Mouse (Mus musculus): ENCODE measurements around the gene Fcgr1. TPM values are rescaled to one million over a fixed set of nuclear protein-coding genes. Genes with fewer than 3 reads are reported as not detected.
A peak's percentile ranks its signal among the peaks of the same experiment; 100 is the strongest.
"Not testable (repeated sequence)": the region's sequence is repeated elsewhere in the genome, so short reads cannot be mapped to it uniquely, and the experiment has no call there.

The Fcgr1 gene
- total RNA-seq, 2 experiments from 2014 or later, result 2.2 to 2.3 TPM

DNA sequence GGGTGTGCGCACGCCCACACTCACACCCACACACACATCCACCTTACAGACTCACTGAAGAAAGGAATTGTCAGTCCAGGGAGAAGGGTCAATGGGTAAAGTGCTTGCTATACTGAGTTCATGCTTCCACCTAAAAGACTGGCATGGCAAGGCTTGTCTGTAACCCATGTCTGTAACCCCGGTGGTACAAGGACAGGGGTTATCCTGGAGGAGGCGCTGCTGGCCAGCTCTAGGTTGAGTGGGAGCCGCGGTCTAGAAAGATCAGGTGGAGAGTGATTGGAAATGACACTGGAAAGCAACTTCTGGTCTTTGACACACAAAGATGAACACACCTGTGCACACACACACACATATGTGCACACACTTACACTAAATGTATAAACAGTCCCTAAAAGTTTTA is 13.1 kb downstream of the Fcgr1 start:
- no peak for DNase-seq (ENCODE audit: low spot score in 2 of 2)
- no peak for TF ChIP-seq CTCF (conservative IDR thresholded peaks at IDR 0.05)
- H3K27ac ChIP-seq, result no peak overlapping the region

DNA sequence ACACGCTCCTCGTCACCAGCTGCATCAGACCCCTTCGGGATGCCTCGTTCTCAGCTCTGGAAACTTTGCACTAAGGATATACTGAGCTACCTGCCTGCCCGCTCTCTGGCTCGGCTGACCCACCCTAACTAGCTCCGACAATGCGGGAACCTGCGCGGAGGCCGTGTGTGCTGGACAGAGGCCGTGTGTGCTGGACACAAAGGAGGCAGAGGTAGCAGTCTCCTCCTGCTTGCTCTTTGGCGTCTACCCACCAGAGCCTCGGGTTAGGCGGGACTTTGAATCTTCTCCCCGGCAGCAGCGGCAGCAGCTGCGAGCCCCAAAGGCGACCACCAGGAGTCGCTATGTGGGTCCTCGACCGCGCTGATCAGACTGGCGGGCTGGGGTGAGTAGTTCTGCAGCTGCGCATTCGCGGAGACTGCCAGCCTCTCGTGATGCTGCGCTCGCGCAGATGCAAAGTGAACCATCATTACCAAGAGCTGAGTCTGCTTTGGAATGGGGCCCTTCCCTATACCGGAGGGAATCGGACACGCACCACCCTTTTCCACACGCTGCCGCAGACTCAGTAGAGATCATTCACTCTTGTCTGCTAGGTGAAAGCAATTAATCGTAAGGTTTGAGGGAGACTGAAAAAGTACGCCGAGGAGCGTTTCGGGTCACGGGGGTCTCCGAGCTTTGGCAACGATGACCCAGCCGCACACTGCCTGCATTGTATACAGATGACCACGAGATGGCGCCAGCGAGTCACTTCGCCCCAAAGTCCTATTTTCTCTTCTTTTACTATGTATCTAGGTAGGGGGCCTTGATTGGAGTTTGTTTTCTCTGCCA is 15.8 kb downstream of the Fcgr1 start:
- Histone ChIP-seq H3K4me3 (peak overlapping the region; percentile 56), H3K27ac (peak overlapping the region; percentile 89)
- peak; percentile 92 for DNase-seq (ENCODE audit: low spot score in 2 of 2)
- peak; percentile 73 for TF ChIP-seq CTCF (conservative IDR thresholded peaks at IDR 0.05)

More for the DNA sequence above, 13.1 kb downstream of the Fcgr1 start:
- H3K4me3 ChIP-seq, result no peak overlapping the region

DNA sequence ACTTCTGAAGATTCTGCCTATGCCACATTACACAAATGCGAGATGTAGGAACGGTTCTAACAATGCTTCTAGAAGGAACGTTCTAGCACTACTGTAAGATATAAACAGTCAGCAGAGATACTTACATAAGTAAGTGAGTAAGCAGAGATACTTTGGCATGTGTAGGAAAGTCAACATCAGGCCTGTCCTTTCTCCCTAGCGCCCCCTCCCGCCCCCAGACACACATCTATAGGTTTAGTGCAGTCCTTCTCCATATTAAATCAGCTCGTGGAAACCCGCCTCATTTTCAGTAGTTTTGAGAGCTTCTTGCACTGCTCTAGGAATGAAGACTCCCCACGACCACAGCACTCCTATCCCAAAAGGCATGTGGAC is 16.4 kb downstream of the Fcgr1 start:
- H3K27ac ChIP-seq, result peak overlapping the region; percentile 89; the same call in 1 of the 2 replicates

DNA sequence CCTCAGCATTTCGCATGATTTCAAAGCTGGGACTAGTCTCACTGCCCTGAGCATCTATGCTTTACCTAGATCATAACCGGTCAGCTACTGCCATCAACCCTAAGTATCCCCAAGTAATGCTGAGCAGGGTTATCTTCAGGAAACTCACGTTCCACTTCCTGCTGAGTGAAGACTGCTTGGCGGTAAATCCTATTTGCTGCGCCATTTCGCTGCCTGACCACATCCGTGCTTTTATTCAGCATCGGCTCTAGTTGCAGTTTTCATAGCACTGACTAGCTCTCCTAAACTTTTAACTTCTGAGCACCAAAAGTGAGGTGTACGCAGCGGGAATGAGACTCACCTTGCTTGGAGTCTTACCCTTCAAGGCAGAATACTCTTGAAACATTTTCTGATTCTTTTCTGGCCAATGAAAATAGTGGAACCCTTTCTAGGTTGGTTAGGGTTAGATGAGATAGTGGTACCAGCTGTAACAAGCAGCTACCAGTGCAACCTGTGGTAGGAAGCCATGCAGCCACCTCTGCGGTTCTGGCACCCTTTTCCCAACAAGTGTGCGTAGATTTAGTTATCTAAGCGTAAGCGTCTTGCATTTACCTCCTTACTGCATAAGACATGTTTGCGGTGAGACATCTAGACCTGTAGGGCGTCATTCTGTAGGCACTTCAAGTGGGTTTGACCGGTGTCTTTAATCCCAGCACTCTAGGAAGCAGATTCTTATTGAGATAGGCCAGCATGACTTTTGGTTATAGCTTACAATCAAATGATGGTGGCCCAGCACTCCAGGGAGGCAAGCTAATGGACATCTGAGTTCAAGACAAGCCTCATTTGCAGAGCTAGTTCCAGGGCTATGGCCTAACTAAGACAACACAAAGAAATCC is 19.9 kb downstream of the Fcgr1 start:
- H3K4me3 ChIP-seq, result peak overlapping the region; percentile 56
- H3K27ac ChIP-seq, result no peak overlapping the region
- no peak for DNase-seq (ENCODE audit: low spot score in 2 of 2)
- TF ChIP-seq CTCF (conservative IDR thresholded peaks at IDR 0.05), result no peak

More for the DNA sequence above, 16.4 kb downstream of the Fcgr1 start:
- peak overlapping the region; percentile 56 for H3K4me3 ChIP-seq
- DNase-seq (ENCODE audit: low spot score in 2 of 2), result no peak
- no peak for TF ChIP-seq CTCF (conservative IDR thresholded peaks at IDR 0.05)

DNA sequence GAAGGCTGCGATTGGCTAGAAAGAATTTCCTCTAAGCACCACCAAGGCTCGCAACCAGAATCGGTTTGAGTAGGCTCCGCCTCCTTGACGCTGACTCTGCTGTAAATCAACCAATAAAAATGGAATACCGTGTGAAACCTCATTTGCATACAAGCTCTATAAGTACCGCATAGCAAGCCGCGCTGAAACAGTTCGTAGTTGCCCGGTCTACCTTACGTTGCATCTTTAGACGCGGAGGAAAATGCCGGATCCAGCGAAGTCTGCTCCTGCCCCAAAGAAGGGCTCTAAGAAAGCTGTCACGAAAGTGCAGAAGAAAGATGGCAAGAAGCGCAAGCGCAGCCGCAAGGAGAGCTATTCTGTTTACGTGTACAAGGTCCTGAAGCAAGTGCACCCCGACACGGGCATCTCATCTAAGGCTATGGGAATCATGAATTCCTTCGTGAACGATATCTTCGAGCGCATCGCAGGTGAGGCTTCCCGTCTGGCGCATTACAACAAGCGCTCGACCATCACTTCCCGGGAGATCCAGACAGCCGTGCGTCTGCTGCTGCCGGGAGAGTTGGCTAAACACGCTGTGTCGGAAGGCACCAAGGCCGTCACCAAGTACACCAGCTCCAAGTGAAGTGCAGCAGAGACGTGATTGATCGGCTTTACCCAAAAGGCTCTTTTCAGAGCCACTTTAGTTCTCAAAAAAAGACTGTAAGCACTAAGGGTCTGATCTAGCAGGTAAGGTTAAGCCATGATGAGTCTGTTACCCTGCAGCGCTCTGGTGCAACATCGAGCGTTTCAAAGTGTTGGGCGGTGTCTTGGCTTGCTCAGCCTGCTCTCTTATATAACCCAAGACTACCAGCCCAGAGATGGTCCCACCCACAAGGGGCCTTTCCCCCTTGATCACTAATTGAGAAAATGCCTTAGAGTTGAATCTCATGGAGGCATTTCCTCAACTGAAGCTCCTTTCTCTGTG is 24.0 kb downstream of the Fcgr1 start, which contains the start of gene Hist2h2bb:
Gene Hist2h2bb (plus strand): TSS at position 242 of the 964 bp plus-strand sequence.
- Histone ChIP-seq H3K27ac (peak within 1 kb of the TSS; percentile 92), H3K4me3 (peak within 1 kb of the TSS; percentile 81)
- DNase-seq (ENCODE audit: low spot score in 2 of 2), result peak; percentile 87 to 96
- TF ChIP-seq CTCF (conservative IDR thresholded peaks at IDR 0.05), result no peak

DNA sequence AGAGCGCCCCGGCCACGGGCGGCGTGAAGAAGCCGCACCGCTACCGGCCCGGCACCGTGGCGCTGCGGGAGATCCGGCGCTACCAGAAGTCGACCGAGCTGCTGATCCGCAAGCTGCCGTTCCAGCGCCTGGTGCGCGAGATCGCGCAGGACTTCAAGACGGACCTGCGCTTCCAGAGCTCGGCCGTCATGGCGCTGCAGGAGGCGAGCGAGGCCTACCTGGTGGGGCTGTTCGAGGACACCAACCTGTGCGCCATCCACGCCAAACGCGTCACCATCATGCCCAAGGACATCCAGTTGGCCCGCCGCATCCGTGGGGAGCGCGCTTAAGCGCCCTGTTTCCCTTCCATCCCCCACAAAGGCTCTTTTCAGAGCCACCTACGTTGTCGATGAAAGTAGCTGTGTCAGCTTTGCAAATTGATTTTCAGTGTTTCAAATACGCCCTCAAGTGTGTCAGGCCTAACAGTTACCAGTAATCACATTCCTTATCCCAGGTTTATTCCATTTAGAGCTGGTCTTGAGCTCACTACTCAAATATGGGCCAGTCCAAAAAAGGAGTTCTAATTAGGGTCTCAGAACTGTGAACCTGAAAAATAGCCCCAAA is 24.9 kb downstream of the Fcgr1 start:
- H3K27ac ChIP-seq, result peak overlapping the region; percentile 92
- TF ChIP-seq CTCF (conservative IDR thresholded peaks at IDR 0.05), result 0 out of 2 replicates have a peak, but pooled peaks have one; percentile 5
- H3K4me3 ChIP-seq, result peak overlapping the region; percentile 81
- DNase-seq (ENCODE audit: low spot score in 2 of 2), result not testable (repeated sequence)

DNA sequence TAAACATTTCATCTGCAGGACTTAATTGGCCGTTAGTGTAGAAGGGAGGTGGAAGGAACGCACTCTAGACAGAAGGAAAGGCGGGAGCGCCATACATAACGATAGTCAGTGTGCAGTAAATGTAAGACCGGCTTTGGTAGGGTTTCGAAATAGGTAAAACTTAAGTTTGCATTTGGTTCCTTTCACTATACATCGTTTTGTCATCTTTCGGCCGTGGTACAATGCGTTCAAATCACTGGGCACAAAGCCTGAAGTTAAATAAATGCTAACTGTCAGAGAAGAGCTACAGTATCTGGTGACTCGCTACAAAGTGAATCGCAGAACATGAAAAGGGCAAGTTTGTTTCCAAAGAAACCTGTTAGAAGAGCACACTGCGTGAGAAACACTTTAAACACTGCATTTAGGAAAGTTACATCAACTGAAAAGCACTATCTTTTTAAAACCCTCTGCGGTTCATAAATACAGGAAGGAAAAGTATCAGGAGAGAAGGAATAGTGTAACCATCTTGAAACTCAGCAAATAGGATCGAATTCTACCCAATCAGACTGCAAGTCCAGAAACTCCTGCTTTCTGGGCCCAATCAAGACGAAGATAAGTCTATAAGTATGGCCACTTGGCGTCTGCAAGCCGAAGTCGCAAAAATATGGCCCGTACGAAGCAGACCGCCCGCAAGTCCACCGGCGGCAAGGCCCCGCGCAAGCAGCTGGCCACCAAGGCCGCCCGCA is 25.6 kb downstream of the Fcgr1 start, which contains the start of gene Hist2h3b:
Gene Hist2h3b (plus strand): TSS at position 604 of the 725 bp plus-strand sequence.
- Histone ChIP-seq H3K27ac (peak within 1 kb of the TSS; percentile 92), H3K4me3 (peak within 1 kb of the TSS; percentile 81)
- DNase-seq (ENCODE audit: low spot score in 2 of 2), result peak; percentile 76 to 86
- peak; percentile 6; the same call in 1 of the 2 replicates for TF ChIP-seq CTCF (conservative IDR thresholded peaks at IDR 0.05)

DNA sequence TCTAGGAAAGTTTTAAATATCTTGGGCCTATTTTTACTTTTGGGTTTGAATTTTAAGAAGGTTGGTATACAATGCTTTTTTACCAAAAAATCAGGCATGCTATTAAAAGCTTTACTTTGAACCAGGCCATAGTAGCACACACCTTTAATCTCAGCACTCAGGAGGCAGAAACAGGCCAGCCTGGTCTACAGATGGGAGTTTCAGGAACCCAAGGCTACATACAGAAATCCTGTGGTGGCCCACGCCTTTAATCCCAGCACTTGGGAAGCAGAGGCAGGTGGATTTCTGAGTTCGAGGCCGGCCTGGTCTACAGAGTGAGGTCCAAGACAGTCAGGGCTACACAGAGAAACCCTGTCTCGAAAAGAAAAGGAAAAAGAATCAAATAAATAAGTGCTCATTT is 26.2 kb downstream of the Fcgr1 start:
- no peak for DNase-seq (ENCODE audit: low spot score in 2 of 2)
- peak overlapping the region; percentile 92 for H3K27ac ChIP-seq
- TF ChIP-seq CTCF (conservative IDR thresholded peaks at IDR 0.05), result no peak
- H3K4me3 ChIP-seq, result peak overlapping the region; percentile 51; the same call in 1 of the 2 replicates

DNA sequence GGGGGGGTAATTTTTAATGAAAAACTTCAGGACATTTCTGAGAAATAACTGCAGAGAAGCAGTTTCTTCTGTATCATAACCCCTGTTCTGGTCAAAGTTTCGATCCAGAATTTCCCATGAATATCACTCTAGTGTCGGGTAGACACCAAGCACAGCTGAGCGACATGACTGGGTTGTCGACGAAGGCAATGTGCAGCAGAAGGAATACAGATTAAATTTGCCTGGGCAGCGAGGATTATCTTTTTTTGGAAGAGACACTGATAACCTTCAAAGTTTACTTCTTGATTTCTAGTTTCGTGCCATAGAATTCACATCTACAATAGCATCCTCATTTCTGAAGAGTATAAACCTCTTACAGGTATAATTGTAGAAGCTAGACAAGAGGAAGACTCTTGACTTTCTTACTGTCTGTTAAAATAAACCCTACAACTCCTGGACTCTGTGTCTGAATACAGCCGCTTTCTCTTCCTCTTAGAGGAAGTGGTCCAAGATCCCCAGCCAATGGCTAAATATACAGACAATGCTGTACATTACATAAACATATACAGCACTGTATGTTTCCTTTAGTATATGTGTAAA is 27.5 kb downstream of the Fcgr1 start:
- no peak for DNase-seq (ENCODE audit: low spot score in 2 of 2)
- H3K4me3 ChIP-seq, result no peak overlapping the region
- TF ChIP-seq CTCF (conservative IDR thresholded peaks at IDR 0.05), result no peak
- H3K27ac ChIP-seq, result no peak overlapping the region

DNA sequence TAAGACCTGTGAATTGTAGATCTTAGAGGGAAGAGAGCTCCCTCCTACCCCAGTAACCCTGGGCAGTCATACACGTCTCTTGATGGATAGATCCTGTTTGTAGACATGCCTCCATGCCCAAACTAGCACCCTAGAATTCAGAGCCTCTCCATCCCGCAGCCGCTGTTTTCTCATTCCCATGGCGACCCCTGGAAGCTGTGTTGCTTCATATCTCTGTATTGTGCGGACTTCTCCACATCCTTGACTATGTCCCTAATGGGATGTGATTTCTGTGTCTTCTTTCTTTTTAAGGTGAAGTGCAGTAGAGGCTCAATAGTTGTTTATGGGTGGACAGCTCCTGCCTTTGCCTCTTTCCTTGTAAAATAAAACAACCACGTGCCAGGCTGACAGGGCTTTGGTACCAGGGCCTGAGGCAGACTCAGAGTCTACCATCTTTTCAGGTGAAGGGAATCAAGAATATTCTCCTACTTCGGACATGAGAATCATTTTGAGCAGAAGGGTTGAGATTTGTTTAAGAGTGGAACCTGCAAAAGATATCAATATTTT is 29.3 kb downstream of the Fcgr1 start:
- Histone ChIP-seq H3K4me3 (no peak overlapping the region; the same call in 1 of the 2 replicates), H3K27ac (peak overlapping the region; percentile 99)
- DNase-seq (ENCODE audit: low spot score in 2 of 2), result no peak
- no peak for TF ChIP-seq CTCF (conservative IDR thresholded peaks at IDR 0.05)
